Mouse (Mus musculus): ENCODE measurements around the gene Prex1. TPM values are rescaled to one million over a fixed set of nuclear protein-coding genes. Genes with fewer than 3 reads are reported as not detected.

Prex1 gene
- total RNA-seq, 4 experiments from 2014 or later = 10.4 to 24.3 (median 17.8) TPM

GRCm38 (mm10) chr2:166720416-166720815, 6.8 kb upstream of the Prex1 start:
- DNase-seq = no peak

DNA sequence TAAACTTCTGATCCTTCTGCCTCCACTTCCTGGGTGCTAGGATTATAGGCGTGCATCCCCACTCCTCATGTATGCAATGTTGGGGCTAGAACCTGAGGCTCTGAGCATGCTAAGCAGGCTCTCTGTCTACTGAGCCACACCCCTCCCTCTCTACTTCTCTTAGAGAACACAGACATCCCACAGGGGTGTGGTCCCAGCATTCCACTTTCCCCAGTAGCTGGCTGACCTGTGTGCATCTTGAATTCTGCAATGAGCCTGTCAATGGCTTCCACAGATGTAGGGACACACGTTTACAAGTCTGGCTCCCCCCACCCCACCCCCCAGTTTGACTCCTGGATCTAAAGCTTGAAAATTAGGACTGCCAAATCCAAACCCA, 6.3 kb upstream of the Prex1 start:
- DNase-seq = no peak

DNA sequence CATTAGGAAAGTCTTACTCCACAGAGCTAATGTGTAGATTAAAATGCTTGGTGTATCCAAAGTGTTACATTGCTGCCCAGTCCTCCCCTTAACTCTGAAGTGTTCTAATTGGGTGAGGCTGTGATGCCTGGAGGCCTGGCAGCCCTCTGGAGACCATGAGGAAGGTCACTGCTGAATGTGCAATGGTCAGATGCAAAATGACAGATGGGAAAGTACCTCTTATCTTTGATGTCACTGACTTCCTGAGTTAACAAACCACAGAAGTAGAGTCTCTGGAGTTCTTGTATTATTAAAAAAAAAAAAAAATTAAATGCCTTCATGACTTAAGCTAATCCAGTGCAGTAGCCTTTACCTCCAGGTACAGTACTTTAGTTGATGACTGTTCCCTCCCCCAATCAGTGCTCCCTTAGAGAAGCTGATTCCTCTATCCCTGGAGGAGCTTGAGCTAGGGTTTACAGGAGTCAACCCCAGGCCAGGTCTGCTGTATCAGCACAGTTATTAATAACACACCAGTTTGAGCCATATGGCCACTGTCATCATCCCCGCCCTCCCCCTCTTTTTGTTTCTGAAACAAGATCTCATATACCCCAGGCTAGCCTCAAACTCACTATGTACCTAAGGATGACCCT, 5.8 kb upstream of the Prex1 start:
- DNase-seq = no peak

DNA sequence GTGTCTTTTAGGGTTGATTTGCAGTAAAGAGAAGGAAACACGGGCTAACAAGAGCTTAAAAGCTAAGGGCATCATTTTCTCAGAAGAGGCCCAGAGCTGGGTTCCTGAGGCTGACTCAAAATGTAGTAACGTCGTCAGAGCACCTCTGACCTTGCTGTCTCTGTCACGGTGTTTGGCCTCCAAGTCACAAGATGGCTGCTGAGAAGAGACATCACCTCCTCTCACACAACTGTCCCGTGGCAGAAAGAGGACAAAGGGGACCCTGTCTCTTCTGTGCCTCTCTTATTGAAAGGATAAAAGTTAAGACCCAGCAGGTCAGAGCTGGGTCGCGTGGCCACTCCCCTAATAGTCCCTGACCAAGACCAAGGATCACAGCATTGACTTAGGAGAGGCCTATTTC, 2.4 kb upstream of the Prex1 start:
- no peak for DNase-seq

DNA sequence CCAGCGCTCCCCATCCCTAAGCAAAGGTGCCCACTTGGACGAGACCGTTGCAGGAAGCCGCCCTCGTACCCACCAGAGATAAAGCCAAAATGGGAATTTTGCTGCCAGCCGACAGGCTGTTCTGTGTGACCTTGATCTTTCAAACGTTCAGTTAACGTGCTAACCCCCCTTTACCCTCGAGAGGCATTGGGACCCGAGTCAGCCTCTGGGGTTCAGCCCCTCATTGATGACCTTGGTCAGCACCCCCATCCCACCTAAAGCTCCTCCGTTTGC, 731 bp upstream of the Prex1 start:
- DNase-seq = no peak

- peak; percentile 15 for DNase-seq
These were observed 587 bp downstream of the Prex1 start for GRCm38 (mm10) chr2:166712801-166713689.

- no peak for DNase-seq
These were observed 1.3 kb downstream of the Prex1 start for GRCm38 (mm10) chr2:166712310-166712709.

DNA sequence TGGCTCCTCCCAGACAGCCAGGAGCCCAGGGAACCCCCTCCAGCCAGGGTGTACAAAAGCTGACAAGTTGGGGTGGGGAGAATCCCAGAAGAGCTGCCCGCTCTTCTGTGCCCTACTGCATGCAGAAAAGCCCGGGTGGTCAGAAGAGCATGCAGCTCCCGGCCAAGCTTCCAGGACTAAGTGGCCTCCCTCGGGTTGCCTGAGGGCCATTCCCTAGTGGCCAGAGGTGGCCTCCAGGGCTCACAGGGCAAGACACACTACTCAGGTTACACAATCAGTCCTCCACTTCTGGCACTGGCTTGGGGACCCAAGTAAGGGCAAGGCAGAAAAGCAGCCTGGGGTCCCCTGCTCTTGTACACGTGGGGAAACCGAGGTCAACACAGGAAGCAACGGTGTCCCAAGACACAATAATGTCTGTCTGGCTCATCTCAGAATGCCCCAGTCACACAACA, 1.9 kb downstream of the Prex1 start:
- no peak for DNase-seq

- DNase-seq = no peak
These were observed 3.7 kb downstream of the Prex1 start for GRCm38 (mm10) chr2:166709883-166710282.

DNA sequence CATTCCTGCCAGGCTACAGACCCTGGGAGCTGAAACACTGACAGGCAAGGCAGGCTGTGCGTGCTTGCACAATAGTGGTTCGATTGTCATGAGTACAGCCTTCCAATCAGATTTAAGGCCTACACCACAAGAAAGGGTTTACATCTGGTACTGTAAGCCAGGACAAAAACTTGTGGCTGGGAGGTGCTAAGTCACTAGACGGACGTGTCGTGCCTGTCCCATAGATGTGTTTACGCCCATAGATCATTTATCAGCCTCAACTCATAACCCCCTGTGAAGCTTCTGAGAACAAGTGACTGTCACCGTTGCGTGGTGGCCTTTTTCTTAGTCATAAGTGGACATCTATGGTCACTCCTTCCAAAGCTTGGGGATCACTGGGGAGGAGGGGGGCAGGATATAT, 5.3 kb downstream of the Prex1 start:
- no peak for DNase-seq

GRCm38 (mm10) chr2:166706526-166706925, 7.1 kb downstream of the Prex1 start:
- DNase-seq = no peak

DNA sequence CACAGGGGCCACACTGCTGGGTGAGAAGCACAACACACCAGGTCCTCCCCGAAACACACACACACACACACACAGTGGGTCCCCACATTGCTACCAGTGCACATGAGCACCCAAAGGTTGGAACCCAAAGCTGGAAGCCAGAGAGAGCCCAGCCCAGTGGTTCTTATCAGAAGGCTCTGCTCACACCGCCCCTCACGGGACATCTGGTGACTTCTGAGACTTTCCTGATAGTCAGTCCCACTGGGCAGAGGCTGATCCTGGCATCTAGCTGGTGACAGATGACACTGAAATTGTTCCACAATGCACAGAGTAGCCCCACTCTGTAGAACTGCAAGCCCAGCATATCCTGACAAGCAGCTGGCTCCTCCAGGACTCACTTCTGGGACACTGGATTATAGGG, 10.1 kb downstream of the Prex1 start:
- DNase-seq = no peak

DNA sequence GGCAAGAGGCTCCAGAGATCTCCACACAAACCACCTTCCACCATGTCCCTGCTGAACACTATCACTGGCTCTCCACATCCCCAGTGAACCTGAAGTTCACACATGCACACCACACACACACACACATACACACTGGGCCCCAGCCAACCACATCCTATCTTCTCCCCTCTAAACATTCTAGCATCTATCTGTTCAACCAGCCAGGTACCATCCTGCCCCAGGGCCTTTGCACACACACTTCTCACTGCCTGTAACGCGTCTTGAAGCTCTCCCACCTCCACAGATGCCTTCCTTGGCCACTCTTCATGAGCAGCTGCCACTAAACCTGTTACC, 11.6 kb downstream of the Prex1 start:
- no peak for DNase-seq

DNA sequence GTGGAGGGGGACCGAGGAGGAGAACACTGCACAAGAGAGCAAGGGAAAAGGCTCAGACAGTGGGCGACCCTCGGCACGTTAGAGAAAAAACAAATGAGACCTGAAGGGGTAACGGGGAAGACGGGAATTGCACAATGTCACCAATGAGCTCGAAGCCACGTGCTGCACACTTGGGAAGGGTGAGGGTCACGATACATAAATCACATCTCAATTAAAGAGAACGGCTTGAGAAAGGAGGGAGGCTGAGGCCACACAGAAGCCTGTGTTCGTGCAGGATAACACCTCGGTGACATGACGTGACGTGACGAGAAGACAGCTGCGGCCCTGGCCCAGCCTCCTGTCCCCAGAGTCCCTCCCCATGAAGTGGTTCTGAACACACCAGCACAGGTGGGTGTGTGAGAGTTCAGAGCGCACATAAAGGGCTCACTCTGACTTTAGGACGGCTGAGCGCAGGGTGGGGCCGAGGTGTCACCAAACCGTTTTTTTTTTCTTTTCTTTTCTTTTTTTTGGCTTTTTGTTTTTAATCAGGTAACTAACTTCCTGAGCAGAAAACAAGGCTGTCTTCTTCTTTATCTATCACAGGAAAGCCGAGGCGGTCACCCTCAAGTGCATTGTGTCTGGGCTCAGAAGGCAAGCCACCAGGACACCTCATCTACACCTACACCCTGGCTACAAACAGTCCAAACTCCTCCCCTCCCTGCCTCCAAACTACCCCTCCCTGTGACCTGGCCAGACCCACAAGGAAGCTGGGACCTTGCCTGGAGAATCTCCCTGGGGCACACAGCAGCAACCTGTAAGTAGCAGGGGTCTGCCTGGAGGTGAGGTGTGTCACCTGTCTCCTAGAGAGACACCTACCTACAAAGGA, 12.2 kb downstream of the Prex1 start:
- no peak for DNase-seq

GRCm38 (mm10) chr2:166700732-166701131, 12.9 kb downstream of the Prex1 start:
- no peak for DNase-seq

- DNase-seq = no peak
These were observed 13.5 kb downstream of the Prex1 start for GRCm38 (mm10) chr2:166700116-166700515.

DNA sequence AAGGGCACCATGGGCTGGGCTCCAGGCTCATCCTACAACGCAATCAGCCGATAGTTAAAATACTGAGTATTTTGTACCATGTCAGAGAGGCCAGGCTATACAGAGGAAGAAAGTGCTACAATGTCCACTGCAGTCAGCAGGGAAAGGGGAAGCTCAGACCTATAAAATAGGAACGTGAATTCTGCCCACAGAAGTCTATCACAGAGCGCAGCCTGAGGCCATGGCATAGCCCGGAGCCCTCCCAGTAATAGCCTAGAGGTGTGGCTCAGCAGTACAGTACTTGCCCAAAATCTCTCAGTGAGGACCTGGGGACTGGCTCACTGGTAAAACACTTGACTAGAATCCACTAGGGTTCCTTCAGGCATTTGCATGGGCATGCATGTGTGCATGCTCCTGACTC, 14.1 kb downstream of the Prex1 start:
- no peak for DNase-seq

DNA sequence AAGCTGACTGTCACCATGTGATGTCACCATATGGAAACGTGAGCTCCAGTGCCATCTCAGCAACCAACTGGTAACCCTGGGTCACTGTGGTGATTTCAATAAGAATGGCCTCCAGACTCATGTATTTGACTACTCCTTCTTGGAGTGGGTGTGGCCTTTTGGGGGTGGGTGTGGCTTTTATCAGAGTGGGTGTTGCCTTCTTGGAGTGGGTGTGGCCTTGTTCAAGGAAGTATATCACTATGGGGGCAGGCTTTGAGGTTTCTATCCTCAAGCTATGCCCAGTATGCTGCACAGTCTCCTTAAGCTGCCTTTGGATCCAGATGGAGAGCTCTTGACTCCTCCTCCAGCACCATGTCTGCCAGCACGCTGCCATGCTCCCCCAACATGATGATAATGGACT, 19.0 kb downstream of the Prex1 start:
- DNase-seq = no peak

- DNase-seq = no peak
These were observed 20.2 kb downstream of the Prex1 start for GRCm38 (mm10) chr2:166693394-166693793.

DNA sequence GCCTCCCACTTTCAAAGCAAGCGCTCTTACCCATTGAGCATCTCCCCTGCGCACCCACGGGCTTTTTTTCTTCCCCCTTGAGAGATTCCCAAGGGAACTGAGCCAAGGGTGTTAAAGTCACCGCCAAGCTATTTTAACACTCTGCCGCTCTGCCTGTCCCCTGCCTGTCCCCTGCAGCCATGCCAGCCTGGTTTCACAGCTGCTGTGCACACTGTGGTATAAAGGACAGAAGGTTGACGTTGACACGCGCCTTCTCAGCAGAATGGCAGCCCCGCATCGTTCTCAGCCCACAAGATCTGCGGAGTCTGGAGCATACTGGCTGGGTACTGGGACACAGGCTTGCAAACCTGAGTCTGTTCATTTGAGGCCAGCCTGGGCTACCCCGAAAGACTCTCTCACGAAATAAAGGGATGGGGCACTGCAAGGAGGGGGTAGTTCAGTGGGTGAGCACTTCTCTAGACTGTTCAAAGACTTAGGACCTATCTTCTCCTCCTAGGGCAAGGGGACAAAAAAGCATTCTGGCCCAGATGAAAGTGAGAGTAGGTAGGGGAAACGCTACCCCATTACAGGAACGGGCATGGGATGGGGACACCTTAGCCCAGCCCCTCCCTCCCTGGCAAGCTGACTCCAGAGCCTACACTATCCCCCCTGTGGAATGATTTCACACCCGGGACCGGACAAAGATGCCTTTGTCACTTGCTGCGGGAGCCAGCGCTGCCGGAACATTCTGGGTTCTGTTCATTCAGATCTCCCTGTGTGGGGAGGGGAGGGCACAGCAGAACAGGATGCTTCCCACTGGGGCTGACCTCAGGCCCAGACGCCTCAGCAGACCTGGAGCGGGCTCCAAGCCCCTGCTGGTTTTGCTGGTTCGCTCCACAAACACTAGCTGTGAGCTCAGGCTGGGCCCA, 21.8 kb downstream of the Prex1 start:
- no peak for DNase-seq

- DNase-seq = no peak
These were observed 26.7 kb downstream of the Prex1 start for GRCm38 (mm10) chr2:166686917-166687316.

GRCm38 (mm10) chr2:166685824-166686223, 27.8 kb downstream of the Prex1 start:
- DNase-seq = no peak

Measured in adrenal gland, adult 8-10 months (tissue).